Mouse (Mus musculus) induced T-regulatory cell, adult 2 months (primary cell): ENCODE measurements around the gene Itga2b.
A peak's percentile ranks its signal among the peaks of the same experiment; 100 is the strongest.

ENCODE experiments used
- DNase-seq: peaks from one replicate; pipeline ENCODE4 v3.0.0-alpha.2; 2012; ENCODE audit warnings: low read depth

Gene Itga2b

DNA sequence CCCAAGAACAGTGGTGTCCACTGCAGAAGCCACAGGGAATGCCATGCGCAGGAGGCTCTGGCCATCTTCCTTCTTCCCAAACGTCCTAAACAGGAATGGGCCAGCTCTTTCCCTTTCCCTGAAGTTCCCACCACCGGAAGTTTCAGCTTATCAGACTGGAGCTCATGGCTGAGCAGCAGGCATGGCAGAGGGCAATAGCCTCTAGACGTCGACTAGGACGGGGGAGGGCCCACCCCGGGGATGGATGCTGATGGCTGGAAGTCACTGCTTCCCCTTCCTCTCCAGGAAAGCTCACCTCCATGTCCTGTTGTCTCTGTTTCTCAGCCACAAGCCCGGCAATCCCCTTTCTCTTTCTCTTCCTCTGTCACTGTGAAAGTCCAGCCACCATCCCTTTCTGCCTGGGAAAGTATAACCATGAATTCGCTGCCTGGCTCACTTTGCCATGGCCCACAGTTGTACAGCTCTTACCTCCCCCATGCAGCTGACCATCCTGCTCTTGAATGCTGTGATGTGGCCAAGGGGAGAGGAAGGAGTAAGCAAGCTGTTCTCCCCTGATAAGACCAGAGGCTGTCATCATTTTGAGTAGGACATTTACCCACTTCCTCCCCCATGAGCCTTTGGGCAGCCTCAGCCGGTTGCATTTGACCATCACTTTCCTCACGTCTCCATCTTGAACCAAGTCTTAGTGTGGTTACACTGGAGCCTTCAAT is at the start of gene Itga2b:
TSS of gene Itga2b (minus strand) at position 475 of the 710 bp plus-strand sequence.
- no peak for DNase-seq

GRCm38 (mm10) chr11:102514793-102515424 is 45.0 kb upstream of the Itga2b start:
- no peak for DNase-seq

- DNase-seq = no peak
Measured at GRCm38 (mm10) chr11:102510226-102510625, 40.3 kb upstream of the Itga2b start.

DNA sequence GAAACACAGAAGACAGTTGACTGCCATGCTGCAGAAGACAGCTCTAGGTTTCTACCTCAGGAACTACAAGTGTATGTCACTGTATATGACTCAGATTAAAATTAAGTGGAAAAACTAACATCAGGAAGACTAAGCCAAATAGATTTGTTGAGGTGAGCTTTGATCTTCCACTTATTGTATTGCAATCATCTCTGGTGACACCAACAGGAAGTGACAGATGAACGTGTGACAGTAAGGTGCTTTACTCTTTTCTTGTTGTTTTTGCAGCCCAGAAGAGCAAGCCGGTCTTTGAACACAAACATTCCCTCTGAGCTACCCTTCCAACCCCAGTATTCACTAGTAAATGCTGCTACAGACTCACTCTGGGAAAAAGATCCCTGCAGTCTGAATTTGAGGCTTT is 26.8 kb upstream of the Itga2b start:
- DNase-seq = peak; percentile 47

DNA sequence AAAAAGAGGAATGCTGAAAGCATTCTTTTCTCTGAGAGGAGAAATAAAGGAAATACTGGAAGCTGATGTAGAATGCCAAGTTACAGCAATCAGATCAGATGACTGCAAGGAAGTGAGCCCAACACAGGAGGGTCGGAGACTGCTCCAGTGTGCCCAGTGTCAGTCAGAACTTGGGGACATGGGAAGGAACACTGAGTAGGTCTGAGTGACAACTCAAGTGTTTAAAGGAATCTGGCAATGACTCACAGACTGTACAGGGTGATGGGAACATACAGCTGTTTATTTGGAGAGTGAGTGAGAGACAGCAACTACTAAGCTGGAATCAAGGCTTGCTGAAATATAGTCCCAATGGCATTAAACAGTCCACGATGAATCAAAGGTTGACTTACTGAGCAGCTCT is 26.3 kb upstream of the Itga2b start:
- DNase-seq = no peak

DNA sequence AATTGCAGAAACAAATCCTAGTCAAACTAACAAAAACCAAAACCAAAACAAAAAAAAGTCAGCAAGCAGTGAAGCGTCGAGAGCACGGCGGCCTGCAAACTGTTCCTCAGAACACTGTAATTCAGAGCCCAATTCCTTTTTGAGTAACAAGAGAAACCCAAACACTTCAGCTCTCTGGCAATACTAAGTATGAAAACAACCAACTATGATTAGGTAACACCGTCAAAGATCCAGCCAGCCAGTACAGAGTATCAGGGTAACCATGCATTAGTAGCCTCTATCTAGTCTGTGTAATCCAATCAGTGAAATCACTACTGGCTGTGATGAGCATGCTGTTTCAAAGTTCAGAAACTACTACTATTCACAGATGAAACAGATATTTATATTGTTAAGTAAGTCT is 25.8 kb upstream of the Itga2b start:
- no peak for DNase-seq

DNA sequence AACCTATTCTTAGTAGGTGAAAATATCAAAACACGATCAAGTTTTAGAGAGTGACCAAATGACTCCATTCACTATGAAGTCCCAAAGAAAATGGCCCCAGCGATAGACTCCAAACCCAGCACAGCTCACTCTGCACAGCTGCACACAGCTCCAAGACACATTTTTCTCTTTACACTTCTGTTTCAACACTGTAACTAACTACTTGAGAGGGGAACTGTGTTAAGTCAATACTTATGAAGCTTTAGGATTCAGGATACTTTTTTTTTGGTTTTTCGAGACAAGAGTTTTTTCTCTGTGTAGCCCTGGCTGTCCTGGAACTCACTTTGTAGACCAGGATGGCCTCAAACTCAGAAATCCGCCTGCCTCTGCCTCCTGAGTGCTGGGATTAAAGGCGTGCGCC is 25.2 kb upstream of the Itga2b start:
- DNase-seq = no peak

GRCm38 (mm10) chr11:102494063-102494650 is 24.2 kb upstream of the Itga2b start:
- DNase-seq = no peak

DNA sequence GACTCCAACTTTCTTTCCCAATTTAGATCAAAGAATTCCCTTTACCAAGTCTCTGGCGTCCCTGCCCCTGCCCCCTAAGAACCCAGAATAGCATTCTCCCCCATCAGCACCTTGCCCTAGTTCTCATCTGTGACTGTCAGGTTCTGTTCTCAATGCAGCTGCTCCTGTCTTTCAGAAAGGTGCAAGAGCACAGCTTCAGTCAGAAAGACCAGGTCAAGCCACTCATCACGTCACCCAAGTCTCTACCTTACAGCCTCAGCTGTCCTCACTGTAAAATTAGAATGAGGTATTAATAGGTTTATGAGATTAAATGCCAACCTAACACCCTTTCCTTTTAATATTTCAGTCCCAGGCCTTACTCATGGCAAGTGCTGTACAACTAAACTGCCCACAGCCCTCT is 23.3 kb upstream of the Itga2b start:
- no peak for DNase-seq

DNA sequence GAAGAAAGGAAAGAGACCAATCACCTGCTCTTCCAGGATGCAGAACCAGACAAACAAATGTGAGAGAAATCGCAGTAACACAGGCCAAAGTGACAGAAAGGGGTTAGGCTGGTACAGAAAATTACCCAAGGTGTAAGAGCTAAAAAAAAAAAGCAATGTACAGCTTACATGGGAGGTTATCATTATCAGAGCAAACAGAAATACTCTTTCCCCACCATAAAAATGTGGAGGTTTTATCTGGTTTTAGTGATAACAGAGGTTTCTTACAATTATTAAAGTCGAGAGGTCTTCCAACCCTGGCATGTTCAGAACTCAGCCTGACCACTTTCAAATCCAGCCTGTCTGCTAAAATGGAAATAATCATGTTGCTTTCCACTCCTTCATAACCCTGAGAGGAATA is 18.0 kb upstream of the Itga2b start:
- no peak for DNase-seq

- peak; percentile 75 for DNase-seq
Measured at GRCm38 (mm10) chr11:102486733-102487386, 16.9 kb upstream of the Itga2b start.

- no peak for DNase-seq
Measured at GRCm38 (mm10) chr11:102481779-102482178, 11.9 kb upstream of the Itga2b start.

DNA sequence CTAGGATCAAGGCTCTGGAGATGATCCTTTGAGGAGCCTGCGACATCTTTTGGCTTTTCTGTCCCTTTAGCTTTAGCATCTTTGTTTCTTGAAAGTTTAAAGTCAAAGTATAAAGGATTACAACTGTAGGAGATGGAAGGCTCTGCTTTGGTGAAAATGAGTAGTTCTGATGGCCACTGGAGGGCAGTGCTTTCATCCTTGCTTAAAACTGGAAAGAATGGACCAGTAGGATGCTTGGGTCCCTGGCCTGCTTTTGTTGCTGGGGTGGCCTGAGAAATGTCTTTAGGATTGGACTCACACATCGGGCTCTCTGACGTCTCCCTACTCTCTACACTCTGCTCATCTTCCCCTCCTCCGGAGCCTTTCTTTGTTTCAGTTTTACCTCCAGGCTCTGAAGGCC is 11.0 kb upstream of the Itga2b start:
- no peak for DNase-seq

DNA sequence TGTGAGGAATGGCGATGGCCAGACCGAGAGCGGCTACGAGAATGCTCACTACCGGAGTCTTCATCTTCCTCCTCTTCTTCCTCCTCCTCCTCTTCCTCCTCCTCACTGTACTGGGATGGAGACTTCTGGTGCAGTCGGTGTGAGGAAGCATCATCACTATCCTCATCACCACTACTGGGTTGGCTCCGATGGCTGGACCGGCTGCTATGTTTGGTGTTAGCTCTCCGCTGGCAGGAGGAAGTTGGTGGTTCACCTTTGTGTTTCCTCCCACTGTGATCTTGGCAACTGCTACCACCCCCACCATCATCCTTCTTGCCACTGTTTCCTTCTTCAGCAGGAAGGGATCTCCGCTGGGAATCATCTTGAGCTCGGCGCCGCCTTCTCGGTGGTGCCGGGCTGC is 10.2 kb upstream of the Itga2b start:
- DNase-seq = no peak

DNA sequence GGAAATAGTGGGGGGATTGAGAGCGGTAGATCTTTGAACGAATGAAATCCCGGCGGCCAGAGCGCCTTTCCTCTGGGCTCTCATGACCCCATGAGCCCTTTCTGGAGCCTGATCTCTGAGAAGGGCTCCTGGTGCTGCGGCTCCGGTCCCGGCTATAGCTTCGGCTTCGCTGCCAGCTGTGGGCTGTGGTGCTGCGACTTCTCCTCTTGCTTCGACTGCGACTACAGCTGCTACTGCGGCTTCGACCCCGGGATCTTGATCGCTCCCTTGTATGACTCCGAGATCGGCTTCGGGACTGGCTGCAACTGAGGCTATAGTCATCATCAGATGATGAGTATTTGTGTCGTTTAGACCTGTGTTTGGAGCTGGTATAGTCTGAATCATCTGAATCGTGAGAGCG is 9.7 kb upstream of the Itga2b start:
- DNase-seq = no peak

GRCm38 (mm10) chr11:102478671-102479070 is 8.7 kb upstream of the Itga2b start:
- DNase-seq = no peak

- no peak for DNase-seq
Measured at GRCm38 (mm10) chr11:102475027-102475426, 5.1 kb upstream of the Itga2b start.

DNA sequence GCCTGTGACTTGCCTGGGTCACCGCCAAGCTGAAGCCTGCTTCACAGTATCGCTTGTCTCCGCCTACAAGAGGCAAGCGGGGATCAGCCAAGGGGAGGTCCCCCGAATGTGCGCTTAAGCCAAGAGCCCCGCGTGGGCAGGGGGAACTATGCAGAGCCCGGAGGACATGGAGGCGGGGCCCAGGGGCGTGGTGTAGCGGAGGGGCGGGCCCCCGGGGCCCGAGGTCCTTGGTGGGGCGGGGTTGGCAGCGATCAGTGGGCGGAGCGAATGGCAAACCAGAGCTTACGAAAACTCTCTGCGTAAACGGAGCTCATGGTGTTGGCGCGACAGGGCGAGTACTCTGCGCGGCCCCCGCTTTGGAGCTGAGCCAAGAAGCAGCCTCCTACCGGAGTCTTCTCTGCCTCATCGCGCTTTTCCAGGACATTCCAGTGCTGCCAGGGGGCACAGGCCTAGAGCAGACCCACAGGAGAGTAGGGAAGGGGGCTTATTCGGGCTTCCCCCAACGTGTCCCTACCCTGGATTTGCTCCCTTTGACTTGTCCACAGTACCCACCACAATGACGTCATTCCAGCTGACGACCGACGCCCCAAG is 2.8 kb downstream of the Itga2b start:
- DNase-seq = peak; percentile 95

GRCm38 (mm10) chr11:102465713-102466436 is 4.0 kb downstream of the Itga2b start:
- DNase-seq = no peak

DNA sequence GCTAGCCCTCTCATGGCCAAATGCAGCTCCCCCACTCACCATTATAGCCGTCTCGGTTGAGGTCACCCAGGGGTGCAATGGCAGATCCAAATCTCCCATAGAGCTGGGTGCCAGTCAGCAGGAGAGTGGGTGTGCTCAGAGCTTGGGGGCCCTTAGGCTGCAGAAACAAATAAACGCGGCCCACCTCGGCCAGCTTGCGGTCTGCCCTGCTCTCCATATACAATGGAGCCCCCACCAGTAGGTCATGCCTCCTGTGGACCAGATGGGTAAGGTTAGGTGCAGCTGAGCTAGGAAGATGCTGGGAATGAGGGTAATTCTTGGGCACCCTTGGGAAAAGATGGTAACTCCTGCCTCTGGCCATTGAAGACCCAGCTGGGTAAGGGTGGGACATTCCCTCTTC is 5.0 kb downstream of the Itga2b start:
- no peak for DNase-seq

GRCm38 (mm10) chr11:102461764-102462163 is 8.2 kb downstream of the Itga2b start:
- DNase-seq = no peak

DNA sequence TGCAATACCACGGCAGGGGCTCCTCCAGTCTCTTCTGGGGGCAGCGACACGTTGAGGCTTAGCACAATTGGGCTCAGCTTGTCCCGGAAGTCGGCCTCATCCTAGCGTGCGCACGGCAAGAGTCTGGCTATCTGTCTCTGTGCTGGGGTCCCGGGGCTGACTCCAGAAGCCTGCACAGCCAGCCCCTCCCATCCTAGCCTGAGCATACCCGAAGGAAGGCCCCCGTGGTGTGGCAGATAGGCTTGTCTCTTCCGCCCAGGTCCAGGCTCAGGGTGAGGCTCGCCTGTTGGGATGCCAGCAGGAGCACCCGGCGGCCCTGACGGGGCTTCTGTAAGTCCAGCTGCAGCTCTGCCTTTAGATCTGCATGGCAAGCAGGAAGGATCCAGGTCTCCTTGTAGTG is 9.4 kb downstream of the Itga2b start:
- DNase-seq = no peak
